Mouse (Mus musculus) MEL (cell line): ENCODE measurements around the gene Psen1.

ENCODE experiments used
- CTCF ChIP-seq, 3 experiments: IDR thresholded peaks in 2 of 3; conservative IDR thresholded peaks in 1 of 3; 2 replicates each; pipeline ENCODE4 v1.5.1; 2011 to 2012; ENCODE audit warnings: low read length in 3 of 3, low read depth in 2 of 3, mild to moderate bottlenecking in 2 of 3, improper control_type of control experiment in 1 of 3, inconsistent platforms in 1 of 3, mixed read lengths in 1 of 3, moderate library complexity in 1 of 3; ENCODE audit not compliant: control insufficient read depth in 1 of 3, insufficient read depth in 1 of 3, poor library complexity in 1 of 3, severe bottlenecking in 1 of 3
- KAT2A ChIP-seq: conservative IDR thresholded peaks from 2 replicates; pipeline ENCODE4 v1.6.1; 2012; ENCODE audit warnings: low read depth, low read length, improper control_type of control experiment, inconsistent platforms
- MYC ChIP-seq: IDR thresholded peaks from 2 replicates; pipeline ENCODE4 v1.6.1; 2011; ENCODE audit warnings: low read depth, mild to moderate bottlenecking, low read length, improper control_type of control experiment, moderate library complexity
- POLR2A ChIP-seq, 2 experiments: IDR thresholded peaks; 2 replicates each; pipeline ENCODE4 v1.6.1; 2011 to 2012; ENCODE audit warnings: low read length in 2 of 2, mild to moderate bottlenecking in 2 of 2, control low read depth in 1 of 2, improper control_type of control experiment in 1 of 2, low read depth in 1 of 2, moderate library complexity in 1 of 2; ENCODE audit not compliant: control insufficient read depth in 1 of 2, insufficient read depth in 1 of 2, poor library complexity in 1 of 2
- USF1 ChIP-seq: IDR thresholded peaks from 2 replicates; pipeline ENCODE4 v1.6.1; 2014; ENCODE audit warnings: low read depth, mild to moderate bottlenecking, inconsistent platforms, low read length, improper control_type of control experiment, moderate library complexity
- ZKSCAN1 ChIP-seq: IDR thresholded peaks from 2 replicates; pipeline ENCODE4 v1.6.1; 2012; ENCODE audit warnings: low read depth, mild to moderate bottlenecking, inconsistent platforms, low read length, improper control_type of control experiment, moderate library complexity

DNA sequence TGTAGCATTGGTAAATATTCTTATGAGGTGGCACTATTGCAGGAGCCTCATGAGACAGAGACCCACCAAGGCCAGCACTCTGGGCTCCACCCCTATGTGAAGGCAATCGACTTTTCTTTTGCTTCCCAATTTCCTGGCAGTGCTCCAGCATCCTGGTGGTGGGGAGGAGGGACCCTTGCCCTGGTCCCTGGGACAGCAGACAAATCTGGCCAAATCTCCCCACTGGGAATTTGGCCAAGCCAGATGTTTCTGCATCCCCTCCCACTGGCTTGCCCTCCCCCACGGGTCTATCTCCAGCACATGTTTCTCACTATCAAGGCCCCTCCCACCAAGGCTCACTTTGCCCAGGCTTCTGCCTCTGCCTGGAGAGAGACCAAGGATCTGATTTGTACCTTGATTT lies 64.5 kb downstream of the Psen1 start:
- TF ChIP-seq KAT2A (no peak), ZKSCAN1 (no peak), MYC (no peak), CTCF (IDR thresholded peaks at IDR 0.05 in 2 of 3, conservative IDR thresholded peaks at IDR 0.05 in 1 of 3; ENCODE audit: control insufficient read depth in 1 of 3, insufficient read depth in 1 of 3, low read depth in 2 of 3, low read length in 3 of 3, poor library complexity in 1 of 3, severe bottlenecking in 1 of 3) (no peak), POLR2A (IDR thresholded peaks at IDR 0.05; ENCODE audit: control insufficient read depth in 1 of 2, insufficient read depth in 1 of 2, low read depth in 1 of 2, low read length in 2 of 2, poor library complexity in 1 of 2) (no peak), USF1 (no peak)
